Comparison of ENCODE assay signal across 24 mouse cellular contexts in genomic region chr11:70216103-70216502, GRCm38 (mm10).
"Had no signal": no experiment of that assay in that cellular context is flagged by ENCODE, and none has a peak within 500 bp of the region (broad histone marks: within the 10 kb centered on the region; RNA-seq: fewer than 3 reads in every experiment).

No protein-coding gene starts in this region.

- H3K4me2 ChIP-seq: heart, embryonic 11.5 days; heart, embryonic 13.5 days; heart, embryonic 15.5 days; hindbrain, embryonic 13.5 days; limb, embryonic 12.5 days; liver, embryonic 11.5 days; liver, embryonic 13.5 days; liver, embryonic 15.5 days had no signal

- H3K27ac ChIP-seq: heart, adult 2 months; heart, embryonic 13.5 days; heart, embryonic 15.5 days; hindbrain, embryonic 13.5 days; hindbrain, embryonic 15.5 days; hindbrain, postnatal 0 days; kidney, embryonic 15.5 days; kidney, postnatal 0 days; left cerebral cortex, adult 2 months; limb, embryonic 10.5 days; limb, embryonic 12.5 days; liver, embryonic 13.5 days; liver, embryonic 15.5 days had no signal

- DNase-seq: gastrocnemius, postnatal 14 days; gastrocnemius, postnatal 36 days; heart, adult 2 months; heart, postnatal 14 days; heart, postnatal 36 days; kidney, postnatal 36 days; layer of hippocampus, adult 9-11 months; liver; liver, embryonic 13.5 days; liver, postnatal 0 days had no signal

- H3K9me3 ChIP-seq: heart, embryonic 13.5 days; heart, embryonic 15.5 days; hindbrain, embryonic 13.5 days; hindbrain, embryonic 15.5 days; kidney, embryonic 15.5 days; limb, embryonic 10.5 days; limb, embryonic 12.5 days; liver, embryonic 13.5 days; liver, embryonic 15.5 days had no signal

- ATAC-seq: hindbrain, postnatal 0 days; intestine, embryonic 16.5 days; liver, postnatal 0 days had no signal

- H3K9ac ChIP-seq: heart, embryonic 13.5 days; heart, embryonic 15.5 days; hindbrain, embryonic 15.5 days; kidney, embryonic 15.5 days; limb, embryonic 12.5 days; liver, embryonic 13.5 days; liver, embryonic 15.5 days; liver, postnatal 0 days had no signal

- H3K36me3 ChIP-seq: heart, embryonic 15.5 days; liver, embryonic 15.5 days had no signal

- H3K4me3 ChIP-seq: heart, adult 2 months; heart, embryonic 13.5 days; heart, embryonic 15.5 days; hindbrain, embryonic 15.5 days; left cerebral cortex, adult 2 months; liver, embryonic 13.5 days; liver, embryonic 15.5 days had no signal
